Mouse (Mus musculus) limb, embryonic 11.5 days (tissue): ENCODE measurements around the gene C1qc. TPM values are rescaled to one million over a fixed set of nuclear protein-coding genes. Genes with fewer than 3 reads are reported as not detected.

Source experiments
- ATAC-seq: fragments of 200-750 bp; cut with Nextera tagmentation; 2 replicates; pipeline ENCODE4 v1.8.0; 2017; ENCODE audit warnings: low read depth; ENCODE audit not compliant: insufficient number of reproducible peaks, low FRiP score, low TSS enrichment
- DNase-seq: peaks from one replicate; pipeline ENCODE4 v3.0.0-alpha.2; 2015; ENCODE audit warnings: low spot score
- H3K27ac ChIP-seq: fragments of 300-500 bp; sonication (generic); replicated peaks from 2 replicates; pipeline ENCODE4 v1.5.1; 2014; ENCODE audit warnings: low read depth, mild to moderate bottlenecking, low read length
- H3K27me3 ChIP-seq: fragments of 300-500 bp; sonication (generic); 2 replicates; pipeline ENCODE4 v1.6.1; 2014; ENCODE audit warnings: mild to moderate bottlenecking, low read length, mixed read lengths; ENCODE audit not compliant: control insufficient read depth, insufficient read depth
- H3K36me3 ChIP-seq: fragments of 300-500 bp; sonication (generic); 2 replicates; pipeline ENCODE4 v1.6.1; 2014; ENCODE audit warnings: mild to moderate bottlenecking, low read length, moderate library complexity, mixed read lengths; ENCODE audit not compliant: control insufficient read depth, insufficient read depth
- H3K4me1 ChIP-seq: fragments of 300-500 bp; sonication (generic); 2 replicates; pipeline ENCODE4 v1.6.1; 2014; ENCODE audit warnings: low read length, mixed read lengths; ENCODE audit not compliant: control insufficient read depth, insufficient read depth
- H3K4me2 ChIP-seq: fragments of 300-500 bp; sonication (generic); 2 replicates; pipeline ENCODE4 v1.6.1; 2014; ENCODE audit warnings: low read depth, mild to moderate bottlenecking, moderate library complexity; ENCODE audit not compliant: severe bottlenecking
- H3K4me3 ChIP-seq: fragments of 300-500 bp; sonication (generic); 2 replicates; pipeline ENCODE4 v1.5.1; 2014; ENCODE audit warnings: low read depth, low read length
- H3K9ac ChIP-seq: fragments of 300-500 bp; sonication (generic); 2 replicates; pipeline ENCODE4 v1.6.1; 2014; ENCODE audit warnings: mild to moderate bottlenecking, low read length
- H3K9me3 ChIP-seq: fragments of 300-500 bp; sonication (generic); 2 replicates; pipeline ENCODE4 v1.6.1; 2016; ENCODE audit warnings: low read length; ENCODE audit not compliant: control insufficient read depth
- WGBS: fragments of 180-500 bp; shearing (Covaris S2); extraction: QIAGEN DNeasy Blood & Tissue Kit; methylation state at CpG from one replicate; pipeline ENCODE4 v1.1.7; 2014; 5-methylcytosine and 5-hydroxymethylcytosine counted together
- polyA plus RNA-seq: library from polyadenylated mRNA; unstranded; fragments of >200 nt; fragmentation: Nextera tagmentation; extraction: Ambion mirVana; gene quantifications from 2 replicates; pipeline ENCODE4 v1.2.1, GENCODE M21; 2014

The C1qc gene
- polyA plus RNA-seq, 1 experiment from 2014 or later, result 9.3 TPM

- no peaks in the 10 kb centered on the region for H3K9me3 ChIP-seq
- no peaks in the 10 kb centered on the region for H3K27me3 ChIP-seq
- no peak overlapping the region for H3K4me3 ChIP-seq
- WGBS, result 81% methylated on average over 3 of the region's 3 CpGs
- H3K4me1 ChIP-seq, result no peaks in the 10 kb centered on the region
- H3K36me3 ChIP-seq, result no peaks in the 10 kb centered on the region
- ATAC-seq (no peak), DNase-seq (no peak)
- H3K4me2 ChIP-seq, result no peak overlapping the region
- no peak overlapping the region for H3K9ac ChIP-seq
- H3K27ac ChIP-seq, result no peak overlapping the region
Measured at GRCm38 (mm10) chr4:136919526-136919925, 26.7 kb upstream of the C1qc start.

GRCm38 (mm10) chr4:136918834-136919233 lies 26.0 kb upstream of the C1qc start:
- WGBS, result 90% methylated on average over 8 of the region's 8 CpGs
- no peak overlapping the region for H3K9ac ChIP-seq
- no peaks in the 10 kb centered on the region for H3K9me3 ChIP-seq
- no peak overlapping the region for H3K27ac ChIP-seq
- H3K36me3 ChIP-seq, result no peaks in the 10 kb centered on the region
- ATAC-seq (no peak), DNase-seq (no peak)
- no peak overlapping the region for H3K4me3 ChIP-seq
- no peaks in the 10 kb centered on the region for H3K4me1 ChIP-seq
- H3K27me3 ChIP-seq, result no peaks in the 10 kb centered on the region
- no peak overlapping the region for H3K4me2 ChIP-seq

GRCm38 (mm10) chr4:136917165-136917524 lies 24.3 kb upstream of the C1qc start:
- no peak overlapping the region for H3K4me3 ChIP-seq
- no peak for DNase-seq
- ATAC-seq, result no peak
- no peak overlapping the region for H3K4me2 ChIP-seq
- 46% methylated on average over 7 of the region's 7 CpGs for WGBS
- H3K36me3 ChIP-seq, result no peaks in the 10 kb centered on the region
- H3K9me3 ChIP-seq, result no peaks in the 10 kb centered on the region
- no peak overlapping the region for H3K27ac ChIP-seq
- H3K4me1 ChIP-seq, result no peaks in the 10 kb centered on the region
- H3K9ac ChIP-seq, result no peak overlapping the region
- peaks cover 5% of the 10 kb centered on the region; the same call in 1 of the 2 replicates for H3K27me3 ChIP-seq

- Histone ChIP-seq H3K9me3 (no peaks in the 10 kb centered on the region), H3K4me1 (no peaks in the 10 kb centered on the region), H3K27me3 (peaks cover 9% of the 10 kb centered on the region; the same call in 1 of the 2 replicates), H3K4me2 (no peak overlapping the region), H3K9ac (no peak overlapping the region), H3K4me3 (no peak overlapping the region), H3K27ac (no peak overlapping the region), H3K36me3 (no peaks in the 10 kb centered on the region)
- WGBS, result 63% methylated on average over 20 of the region's 20 CpGs
- DNase-seq (no peak), ATAC-seq (no peak)
Measured at GRCm38 (mm10) chr4:136916359-136917164, 23.7 kb upstream of the C1qc start.

- no peak for DNase-seq
- no peak for ATAC-seq
- WGBS, result 9% methylated on average over 9 of the region's 9 CpGs
- H3K27ac ChIP-seq, result no peak overlapping the region
- no peaks in the 10 kb centered on the region for H3K9me3 ChIP-seq
- H3K9ac ChIP-seq, result no peak overlapping the region
- H3K36me3 ChIP-seq, result no peaks in the 10 kb centered on the region
- no peak overlapping the region for H3K4me2 ChIP-seq
- no peaks in the 10 kb centered on the region for H3K4me1 ChIP-seq
- H3K27me3 ChIP-seq, result peaks cover 20% of the 10 kb centered on the region
- H3K4me3 ChIP-seq, result no peak overlapping the region
Measured at GRCm38 (mm10) chr4:136912841-136913240, 20.0 kb upstream of the C1qc start.

GRCm38 (mm10) chr4:136911804-136912203 lies 18.9 kb upstream of the C1qc start:
- DNase-seq, result no peak
- Histone ChIP-seq H3K4me3 (no peak overlapping the region), H3K27me3 (peaks cover 20% of the 10 kb centered on the region), H3K4me2 (no peak overlapping the region), H3K4me1 (no peaks in the 10 kb centered on the region), H3K9ac (no peak overlapping the region), H3K9me3 (no peaks in the 10 kb centered on the region), H3K27ac (no peak overlapping the region), H3K36me3 (no peaks in the 10 kb centered on the region)
- ATAC-seq, result no peak
- WGBS, result 36% methylated on average over 9 of the region's 9 CpGs

- peaks cover 24% of the 10 kb centered on the region for H3K27me3 ChIP-seq
- WGBS, result 4% methylated on average over 17 of the region's 17 CpGs
- no peak overlapping the region for H3K9ac ChIP-seq
- no peak for DNase-seq
- H3K36me3 ChIP-seq, result no peaks in the 10 kb centered on the region
- no peak overlapping the region for H3K4me2 ChIP-seq
- H3K27ac ChIP-seq, result no peak overlapping the region
- ATAC-seq, result no peak
- no peak overlapping the region for H3K4me3 ChIP-seq
- no peaks in the 10 kb centered on the region for H3K4me1 ChIP-seq
- H3K9me3 ChIP-seq, result no peaks in the 10 kb centered on the region
Measured at GRCm38 (mm10) chr4:136911211-136911646, 18.4 kb upstream of the C1qc start.

- Histone ChIP-seq H3K27me3 (peaks cover 50% of the 10 kb centered on the region), H3K9ac (no peak overlapping the region), H3K9me3 (no peaks in the 10 kb centered on the region)
Measured at GRCm38 (mm10) chr4:136907809-136908208, 14.9 kb upstream of the C1qc start.

GRCm38 (mm10) chr4:136907033-136907432 lies 14.2 kb upstream of the C1qc start:
- no peak for ATAC-seq
- H3K9ac ChIP-seq, result no peak overlapping the region
- H3K27me3 ChIP-seq, result peaks cover 45% of the 10 kb centered on the region

More at GRCm38 (mm10) chr4:136907809-136908208, 14.9 kb upstream of the C1qc start:
- Histone ChIP-seq H3K4me1 (no peaks in the 10 kb centered on the region), H3K4me3 (no peak overlapping the region), H3K36me3 (no peaks in the 10 kb centered on the region), H3K27ac (no peak overlapping the region), H3K4me2 (no peak overlapping the region)
- no peak for ATAC-seq
- DNase-seq, result no peak

More at GRCm38 (mm10) chr4:136907033-136907432, 14.2 kb upstream of the C1qc start:
- DNase-seq, result peak; percentile 86
- Histone ChIP-seq H3K9me3 (no peaks in the 10 kb centered on the region), H3K4me3 (no peak overlapping the region), H3K36me3 (no peaks in the 10 kb centered on the region), H3K4me1 (no peaks in the 10 kb centered on the region), H3K27ac (no peak overlapping the region), H3K4me2 (no peak overlapping the region)
- WGBS, result 13% methylated on average over 7 of the region's 7 CpGs
